Mouse (Mus musculus) lung, postnatal 0 days (tissue): ENCODE data around the gene Mcoln3. TPM values are rescaled to one million over a fixed set of nuclear protein-coding genes. Genes with fewer than 3 reads are reported as not detected.
A peak's percentile ranks its signal among the peaks of the same experiment; 100 is the strongest.

Experiments
- ATAC-seq: fragments of 200-750 bp; cut with Nextera tagmentation; 2 replicates; pipeline ENCODE4 v1.8.0; 2017; ENCODE audit warnings: moderate library complexity
- DNase-seq: peaks from one replicate; pipeline ENCODE4 v3.0.0-alpha.2; 2016; ENCODE audit warnings: low spot score
- H3K27ac ChIP-seq: fragments of 300-500 bp; sonication (generic); 2 replicates; pipeline ENCODE4 v1.5.1; 2014; ENCODE audit warnings: antibody characterized with exemption, mild to moderate bottlenecking, low read length, mixed read lengths
- H3K27me3 ChIP-seq: fragments of 300-500 bp; sonication (generic); replicated peaks from 2 replicates; pipeline ENCODE4 v1.6.1; 2014; ENCODE audit warnings: low read length, mixed read lengths; ENCODE audit not compliant: insufficient read depth
- H3K36me3 ChIP-seq: fragments of 300-500 bp; sonication (generic); 2 replicates; pipeline ENCODE4 v1.6.1; 2014; ENCODE audit warnings: low read length, mixed read lengths; ENCODE audit not compliant: insufficient read depth
- H3K4me1 ChIP-seq: fragments of 300-500 bp; sonication (generic); 2 replicates; pipeline ENCODE4 v1.6.1; 2014; ENCODE audit warnings: antibody characterized with exemption, low read depth, low read length, mixed read lengths; ENCODE audit not compliant: insufficient read depth
- H3K4me2 ChIP-seq: fragments of 300-500 bp; sonication (generic); replicated peaks from 2 replicates; pipeline ENCODE4 v1.6.1; 2014; ENCODE audit warnings: low read depth, mild to moderate bottlenecking, low read length, moderate library complexity, mixed read lengths
- H3K4me3 ChIP-seq: fragments of 300-500 bp; sonication (generic); 2 replicates; pipeline ENCODE4 v1.5.1; 2014; ENCODE audit warnings: low read depth, low read length
- H3K9ac ChIP-seq: fragments of 300-500 bp; sonication (generic); replicated peaks from 2 replicates; pipeline ENCODE4 v1.6.1; 2014; ENCODE audit warnings: low read depth, mild to moderate bottlenecking
- H3K9me3 ChIP-seq: fragments of 300-500 bp; sonication (generic); 2 replicates; pipeline ENCODE4 v1.6.1; 2016; ENCODE audit warnings: low read length, mixed read lengths
- CTCF ChIP-seq: IDR thresholded peaks from 2 replicates; pipeline ENCODE4 v1.5.1; 2016; ENCODE audit warnings: antibody characterized with exemption, mild to moderate bottlenecking
- EP300 ChIP-seq: IDR thresholded peaks from 2 replicates; pipeline ENCODE4 v1.6.1; 2016; ENCODE audit warnings: antibody characterized with exemption, mild to moderate bottlenecking, control low read depth
- WGBS: fragments of 180-500 bp; shearing (Covaris S2); extraction: QIAGEN DNeasy Blood & Tissue Kit; methylation state at CpG from one replicate; pipeline ENCODE4 v1.1.7; 2014; 5-methylcytosine and 5-hydroxymethylcytosine counted together
- polyA plus RNA-seq: library from polyadenylated mRNA; unstranded; fragments of >200 nt; fragmentation: Nextera tagmentation; extraction: Ambion mirVana; gene quantifications from 2 replicates; pipeline ENCODE4 v1.2.1, GENCODE M21; 2015

Mcoln3 gene
- 0.52 and 0.55 TPM in 2 replicates for polyA plus RNA-seq

GRCm38 (mm10) chr3:146117258-146117996 lies at the start of gene Mcoln3:
Mcoln3 (plus strand) TSS chr3:146117450.
- Histone ChIP-seq H3K27ac (no peak within 1 kb of the TSS), H3K27me3 (0 out of 2 replicates have a peak, but pooled peaks cover 9% of the 10 kb centered on the region), H3K9ac (no peak within 1 kb of the TSS), H3K4me3 (0 out of 2 replicates have a peak within 1 kb of the TSS, but pooled peaks have one; percentile 4), H3K9me3 (no peaks in the 10 kb centered on the region), H3K4me1 (no peaks in the 10 kb centered on the region), H3K4me2 (peak within 1 kb of the TSS; percentile 34; the same call in 1 of the 2 replicates), H3K36me3 (no peaks in the 10 kb centered on the region)
- 10% methylated on average over 35 of the region's 35 CpGs for WGBS
- TF ChIP-seq EP300 (no peak), CTCF (no peak)
- ATAC-seq (peak; percentile 41), DNase-seq (peak; percentile 21)

GRCm38 (mm10) chr3:146069276-146069675 lies 48.0 kb upstream of the Mcoln3 start:
- no peaks in the 10 kb centered on the region for H3K9me3 ChIP-seq
- no peak overlapping the region for H3K4me2 ChIP-seq
- ATAC-seq (no peak), DNase-seq (no peak)
- no peak overlapping the region for H3K9ac ChIP-seq
- 85% methylated on average over 4 of the region's 4 CpGs for WGBS
- H3K4me1 ChIP-seq: no peaks in the 10 kb centered on the region
- H3K27ac ChIP-seq: no peak overlapping the region
- no peaks in the 10 kb centered on the region for H3K27me3 ChIP-seq
- H3K36me3 ChIP-seq: no peaks in the 10 kb centered on the region
- H3K4me3 ChIP-seq: no peak overlapping the region
- TF ChIP-seq CTCF (no peak), EP300 (no peak)

GRCm38 (mm10) chr3:146072780-146073179 lies 44.5 kb upstream of the Mcoln3 start:
- no peak overlapping the region for H3K27ac ChIP-seq
- DNase-seq (peak; percentile 75), ATAC-seq (peak; percentile 33)
- H3K9ac ChIP-seq: no peak overlapping the region
- peak; percentile 63 for TF ChIP-seq CTCF
- no peak for TF ChIP-seq EP300
- H3K9me3 ChIP-seq: no peaks in the 10 kb centered on the region
- H3K27me3 ChIP-seq: no peaks in the 10 kb centered on the region
- no peak overlapping the region for H3K4me2 ChIP-seq
- no peaks in the 10 kb centered on the region for H3K4me1 ChIP-seq
- no peak overlapping the region for H3K4me3 ChIP-seq
- no peaks in the 10 kb centered on the region for H3K36me3 ChIP-seq
- WGBS: 66% methylated on average over 7 of the region's 7 CpGs

- no peak overlapping the region for H3K9ac ChIP-seq
- H3K4me3 ChIP-seq: no peak overlapping the region
- no peak overlapping the region for H3K4me2 ChIP-seq
- no peaks in the 10 kb centered on the region for H3K27me3 ChIP-seq
- H3K9me3 ChIP-seq: no peaks in the 10 kb centered on the region
- WGBS: 88% methylated on average over 12 of the region's 12 CpGs
- no peak overlapping the region for H3K27ac ChIP-seq
- TF ChIP-seq CTCF (no peak), EP300 (no peak)
- DNase-seq (no peak), ATAC-seq (no peak)
- no peaks in the 10 kb centered on the region for H3K4me1 ChIP-seq
- H3K36me3 ChIP-seq: no peaks in the 10 kb centered on the region
Observed at GRCm38 (mm10) chr3:146080241-146080640, 37.0 kb upstream of the Mcoln3 start.

GRCm38 (mm10) chr3:146090988-146091657 lies 26.1 kb upstream of the Mcoln3 start:
- H3K4me1 ChIP-seq: no peaks in the 10 kb centered on the region
- TF ChIP-seq EP300 (no peak), CTCF (no peak)
- WGBS: 81% methylated on average over 13 of the region's 13 CpGs
- H3K4me3 ChIP-seq: no peak overlapping the region
- H3K27me3 ChIP-seq: no peaks in the 10 kb centered on the region
- DNase-seq (no peak), ATAC-seq (no peak)
- no peak overlapping the region for H3K9ac ChIP-seq
- no peak overlapping the region for H3K4me2 ChIP-seq
- H3K36me3 ChIP-seq: no peaks in the 10 kb centered on the region
- no peak overlapping the region for H3K27ac ChIP-seq
- no peaks in the 10 kb centered on the region for H3K9me3 ChIP-seq

- no peaks in the 10 kb centered on the region for H3K9me3 ChIP-seq
- no peak overlapping the region for H3K9ac ChIP-seq
- no peaks in the 10 kb centered on the region for H3K27me3 ChIP-seq
- no peak for DNase-seq
- no peaks in the 10 kb centered on the region for H3K36me3 ChIP-seq
- no peaks in the 10 kb centered on the region for H3K4me1 ChIP-seq
- no peak overlapping the region for H3K27ac ChIP-seq
- H3K4me3 ChIP-seq: no peak overlapping the region
- ATAC-seq: no peak
- no peak for TF ChIP-seq CTCF
- TF ChIP-seq EP300: no peak
- 86% methylated on average over 10 of the region's 10 CpGs for WGBS
- no peak overlapping the region for H3K4me2 ChIP-seq
Observed at GRCm38 (mm10) chr3:146095066-146095465, 22.2 kb upstream of the Mcoln3 start.
